14 mouse cellular contexts compared by ENCODE assay signal in genomic region chr3:101295931-101296820, GRCm38 (mm10). TPM values are rescaled to one million over a fixed set of nuclear protein-coding genes. Genes with fewer than 3 reads are reported as not detected.
DNase-seq lines count a peak whose midpoint lies in the region; ATAC-seq and TF ChIP-seq lines count a peak whose summit lies in the region.
"Had no signal": no experiment of that assay in that cellular context is flagged by ENCODE, and none has a peak within 500 bp of the region (broad histone marks: within the 10 kb centered on the region; RNA-seq: fewer than 3 reads in every experiment).

No protein-coding gene starts in this region.

- no peak overlapping the region for H3K4me2 ChIP-seq in heart, postnatal 0 days (ENCODE audit: low read depth, low read length)
- no peak overlapping the region for H3K4me2 ChIP-seq in neural tube, embryonic 15.5 days
- no peak overlapping the region for H3K4me2 ChIP-seq in midbrain, embryonic 15.5 days
- H3K4me2 ChIP-seq: embryonic facial prominence, embryonic 12.5 days; hindbrain, embryonic 13.5 days; intestine, embryonic 15.5 days; midbrain, embryonic 11.5 days had no signal

- peak overlapping the region; percentile 4; the same call in 1 of the 2 replicates for H3K27ac ChIP-seq in heart, postnatal 0 days (ENCODE audit: low read depth)
- H3K27ac ChIP-seq in neural tube, embryonic 15.5 days (replicated peaks) = no peak overlapping the region
- no peak overlapping the region for H3K27ac ChIP-seq in midbrain, embryonic 15.5 days
- H3K27ac ChIP-seq: embryonic facial prominence, embryonic 12.5 days; heart, embryonic 10.5 days; hindbrain, embryonic 13.5 days; intestine, embryonic 15.5 days had no signal

- no peak for TF ChIP-seq CTCF in heart, postnatal 0 days (IDR thresholded peaks at IDR 0.05; ENCODE audit: low read depth)
- TF ChIP-seq CTCF in G1E (IDR thresholded peaks at IDR 0.05; ENCODE audit: low read depth, low read length) = no peak

- H3K4me1 ChIP-seq in heart, postnatal 0 days (ENCODE audit: control insufficient read depth, insufficient read depth) = 0 out of 2 replicates have a peak, but pooled peaks cover 6% of the 10 kb centered on the region
- peaks cover 71% of the 10 kb centered on the region for H3K4me1 ChIP-seq in G1E (ENCODE audit: insufficient read depth, low read depth, low read length)
- H3K4me1 ChIP-seq in neural tube, embryonic 15.5 days = peaks cover 28% of the 10 kb centered on the region
- peaks cover 22% of the 10 kb centered on the region for H3K4me1 ChIP-seq in midbrain, embryonic 15.5 days

- DNase-seq in heart, postnatal 0 days (ENCODE audit: low spot score) = no peak
- DNase-seq in heart, adult 18-20 months = no peak
- no peak for DNase-seq in G1E (ENCODE audit: low spot score)
- DNase-seq in natural killer cell, adult 2 months (ENCODE audit: low spot score in 2 of 2) = peak; percentile 58 to 72
- DNase-seq in thymus, postnatal 4 days = peak; percentile 68

- no peak overlapping the region for H3K4me3 ChIP-seq in heart, postnatal 0 days (ENCODE audit: low read depth, low read length)
- H3K4me3 ChIP-seq in G1E (ENCODE audit: low read depth, low read length) = peak overlapping the region; percentile 31; the same call in 1 of the 2 replicates
- H3K4me3 ChIP-seq in neural tube, embryonic 15.5 days (replicated peaks) = no peak overlapping the region
- no peak overlapping the region for H3K4me3 ChIP-seq in midbrain, embryonic 15.5 days
- H3K4me3 ChIP-seq: embryonic facial prominence, embryonic 12.5 days; erythroblast, embryonic 14.5 days; hindbrain, embryonic 13.5 days; intestine, embryonic 15.5 days; limb, embryonic 10.5 days had no signal

- no peaks in the 10 kb centered on the region for H3K9me3 ChIP-seq in heart, postnatal 0 days (replicated peaks; ENCODE audit: control insufficient read depth, low read length)
- H3K9me3 ChIP-seq in G1E (replicated peaks) = no peaks in the 10 kb centered on the region
- no peaks in the 10 kb centered on the region for H3K9me3 ChIP-seq in neural tube, embryonic 15.5 days (replicated peaks)
- H3K9me3 ChIP-seq in midbrain, embryonic 15.5 days = no peaks in the 10 kb centered on the region
- H3K9me3 ChIP-seq: embryonic facial prominence, embryonic 12.5 days; heart, embryonic 10.5 days; hindbrain, embryonic 13.5 days; intestine, embryonic 15.5 days; limb, embryonic 10.5 days had no signal

- no peaks in the 10 kb centered on the region for H3K36me3 ChIP-seq in heart, postnatal 0 days (replicated peaks; ENCODE audit: control insufficient read depth, insufficient read depth, low read length)
- H3K36me3 ChIP-seq in G1E (replicated peaks) = no peaks in the 10 kb centered on the region
- no peaks in the 10 kb centered on the region for H3K36me3 ChIP-seq in neural tube, embryonic 15.5 days
- no peaks in the 10 kb centered on the region for H3K36me3 ChIP-seq in midbrain, embryonic 15.5 days (replicated peaks)
- H3K36me3 ChIP-seq: embryonic facial prominence, embryonic 12.5 days; heart, embryonic 10.5 days; hindbrain, embryonic 13.5 days; intestine, embryonic 15.5 days; limb, embryonic 10.5 days had no signal

- no peaks in the 10 kb centered on the region for H3K27me3 ChIP-seq in heart, postnatal 0 days (ENCODE audit: control insufficient read depth, insufficient read depth, low read length)
- H3K27me3 ChIP-seq in G1E (ENCODE audit: insufficient read depth, low read length) = peaks cover 31% of the 10 kb centered on the region
- H3K27me3 ChIP-seq in neural tube, embryonic 15.5 days (replicated peaks) = no peaks in the 10 kb centered on the region; the same call in 1 of the 2 replicates
- H3K27me3 ChIP-seq in midbrain, embryonic 15.5 days (replicated peaks) = no peaks in the 10 kb centered on the region
- H3K27me3 ChIP-seq: embryonic facial prominence, embryonic 12.5 days; intestine, embryonic 15.5 days had no signal

- 59% methylated on average over 15 of the region's 15 CpGs for WGBS in heart, postnatal 0 days
- 57% methylated on average over 15 of the region's 15 CpGs for WGBS in neural tube, embryonic 15.5 days
- WGBS in midbrain, embryonic 15.5 days = 59% methylated on average over 15 of the region's 15 CpGs

- no peak for TF ChIP-seq EP300 in heart, postnatal 0 days (IDR thresholded peaks at IDR 0.05; ENCODE audit: low read depth)

- no peak overlapping the region for H3K9ac ChIP-seq in heart, postnatal 0 days (replicated peaks; ENCODE audit: low read depth, low read length)
- H3K9ac ChIP-seq in neural tube, embryonic 15.5 days (replicated peaks) = no peak overlapping the region
- H3K9ac ChIP-seq in midbrain, embryonic 15.5 days = no peak overlapping the region
- H3K9ac ChIP-seq: embryonic facial prominence, embryonic 12.5 days; hindbrain, embryonic 13.5 days; intestine, embryonic 15.5 days had no signal

- ATAC-seq in heart, postnatal 0 days (ENCODE audit: insufficient read depth, low read depth) = no peak
- no peak for ATAC-seq in G1E (ENCODE audit: extremely low read depth, insufficient number of reproducible peaks, low FRiP score, poor library complexity, severe bottlenecking)
- ATAC-seq in neural tube, embryonic 15.5 days (ENCODE audit: low FRiP score) = no peak
- ATAC-seq in midbrain, embryonic 15.5 days (replicated peaks) = no peak

RNA-seq across cellular contexts. Expression of gene Cd2, which starts 8.4 kb away (rescaled TPM):
- total RNA-seq in heart, postnatal 0 days (2014; rRNA removed; ENCODE audit: low replicate concordance) = 0.62 TPM in 1 of 2 replicates, not detected in the other
- polyA plus RNA-seq in heart, postnatal 0 days (2015; fragmentation: Nextera tagmentation; extraction: Ambion mirVana) = 0.19 TPM in 1 of 2 replicates, not detected in the other
- 1 to 10 TPM in 1 of 2 experiments, under 1 TPM in 1; 0.32 to 4.6 TPM for total RNA-seq in heart, adult 18-20 months (2021)
- not detected in 2 replicates for total RNA-seq in G1E (2014; fragmentation: Nextera tagmentation)
- 0.33 TPM in 1 of 2 replicates, not detected in the other for total RNA-seq in G1E (2017)
- polyA plus RNA-seq in G1E (2012) = not detected in 2 replicates
- 2.9 TPM in 1 of 2 replicates, not detected in the other for polyA plus RNA-seq in neural tube, embryonic 15.5 days (2015; fragmentation: Nextera tagmentation; extraction: Ambion mirVana)
- polyA plus RNA-seq in midbrain, embryonic 15.5 days (2015; fragmentation: Nextera tagmentation; extraction: Ambion mirVana) = 0.26 TPM in 1 of 2 replicates, not detected in the other
- polyA plus RNA-seq: embryonic facial prominence, embryonic 12.5 days; erythroblast, embryonic 14.5 days; hindbrain, embryonic 13.5 days; limb, embryonic 10.5 days; midbrain, embryonic 11.5 days had no signal

Comparison
In these comparisons a context has a peak if more than half of its experiments do, and no peak if none do; other contexts are left out.
1. DNase-seq: peak in natural killer cell, adult 2 months (2 of 2) and thymus, postnatal 4 days (single experiment); none in heart, postnatal 0 days (single experiment), heart, adult 18-20 months (0 of 2) and G1E (single experiment).